Mouse (Mus musculus): Measurements from ENCODE around the gene Slc35f3. TPM values are rescaled to one million over a fixed set of nuclear protein-coding genes. Genes with fewer than 3 reads are reported as not detected.

The Slc35f3 gene
- polyA plus RNA-seq, 1 experiment from 2014 or later, result 0.14 TPM

DNA sequence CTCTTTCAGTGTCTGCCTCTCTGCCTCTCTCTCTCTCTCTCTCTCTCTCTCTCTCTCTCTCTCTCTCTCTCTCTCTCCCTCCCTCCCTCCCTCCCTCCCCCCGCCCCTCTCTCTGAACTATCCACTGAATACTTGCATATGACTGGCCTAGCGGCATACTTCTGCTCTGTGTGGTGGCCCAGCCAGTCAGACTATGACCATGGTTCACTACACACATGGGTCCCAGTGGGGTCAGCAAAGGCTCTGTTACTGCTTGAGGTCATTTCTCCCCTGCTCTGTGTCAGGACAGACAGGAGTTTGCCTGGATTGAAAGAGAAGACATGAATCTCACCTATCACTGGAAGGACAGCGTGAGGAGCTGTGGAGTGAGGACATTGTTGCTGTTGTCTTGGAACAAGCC lies 40.5 kb downstream of the Slc35f3 start:
- H3K9ac ChIP-seq (replicated peaks; ENCODE audit: low read length), result no peak overlapping the region
- no peaks in the 10 kb centered on the region for H3K27me3 ChIP-seq (ENCODE audit: control insufficient read depth, insufficient read depth, low read length)
- 83% methylated on average over 3 of the region's 3 CpGs for WGBS
- no peaks in the 10 kb centered on the region for H3K4me1 ChIP-seq (ENCODE audit: control insufficient read depth, insufficient read depth, low read length)
- no peak overlapping the region for H3K27ac ChIP-seq (replicated peaks; ENCODE audit: low read depth, low read length)
- ATAC-seq (replicated peaks; ENCODE audit: insufficient number of reproducible peaks, low FRiP score, low TSS enrichment, low read depth), result no peak
- no peaks in the 10 kb centered on the region for H3K36me3 ChIP-seq (replicated peaks; ENCODE audit: control insufficient read depth, insufficient read depth, low read depth, low read length)
- H3K4me2 ChIP-seq (ENCODE audit: low read depth, low read length), result no peak overlapping the region
- H3K9me3 ChIP-seq (replicated peaks; ENCODE audit: control insufficient read depth, low read length), result no peaks in the 10 kb centered on the region
- no peak overlapping the region for H3K4me3 ChIP-seq (ENCODE audit: low read depth, low read length)
- DNase-seq (ENCODE audit: low spot score), result no peak

DNA sequence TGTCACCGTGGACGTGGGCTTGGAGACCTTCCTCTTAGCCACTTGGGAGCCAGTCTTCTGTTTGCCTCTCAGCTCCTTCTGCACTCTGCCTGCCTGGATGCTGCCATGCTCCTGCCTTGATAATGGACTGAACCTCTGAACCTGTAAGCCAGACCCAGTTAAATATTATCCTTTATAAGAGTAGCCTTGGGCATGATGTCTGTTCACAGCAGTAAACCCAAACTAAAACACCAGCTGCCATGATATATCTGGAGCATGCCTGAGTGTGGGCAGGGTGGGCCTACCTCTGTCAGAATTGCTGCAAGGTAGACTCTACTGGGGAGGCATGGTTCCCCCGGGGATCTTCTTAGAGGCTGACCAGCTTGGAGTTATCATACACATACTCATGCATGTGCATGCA lies 41.0 kb downstream of the Slc35f3 start:
- Histone ChIP-seq H3K36me3 (replicated peaks; ENCODE audit: control insufficient read depth, insufficient read depth, low read depth, low read length) (no peaks in the 10 kb centered on the region), H3K4me3 (ENCODE audit: low read depth, low read length) (no peak overlapping the region), H3K4me1 (ENCODE audit: control insufficient read depth, insufficient read depth, low read length) (no peaks in the 10 kb centered on the region), H3K27ac (replicated peaks; ENCODE audit: low read depth, low read length) (no peak overlapping the region), H3K27me3 (ENCODE audit: control insufficient read depth, insufficient read depth, low read length) (no peaks in the 10 kb centered on the region), H3K9ac (replicated peaks; ENCODE audit: low read length) (no peak overlapping the region), H3K9me3 (replicated peaks; ENCODE audit: control insufficient read depth, low read length) (no peaks in the 10 kb centered on the region), H3K4me2 (ENCODE audit: low read depth, low read length) (no peak overlapping the region)
- ATAC-seq (replicated peaks; ENCODE audit: insufficient number of reproducible peaks, low FRiP score, low TSS enrichment, low read depth) (no peak), DNase-seq (ENCODE audit: low spot score) (no peak)
- WGBS, result 88% methylated on average over 3 of the region's 3 CpGs

GRCm38 (mm10) chr8:126341200-126341599 lies 42.8 kb downstream of the Slc35f3 start:
- no peaks in the 10 kb centered on the region for H3K9me3 ChIP-seq (replicated peaks; ENCODE audit: control insufficient read depth, low read length)
- no peaks in the 10 kb centered on the region for H3K27me3 ChIP-seq (ENCODE audit: control insufficient read depth, insufficient read depth, low read length)
- no peak overlapping the region for H3K27ac ChIP-seq (replicated peaks; ENCODE audit: low read depth, low read length)
- 56% methylated on average over 1 of the region's 1 CpGs for WGBS
- DNase-seq (ENCODE audit: low spot score) (no peak), ATAC-seq (replicated peaks; ENCODE audit: insufficient number of reproducible peaks, low FRiP score, low TSS enrichment, low read depth) (no peak)
- H3K9ac ChIP-seq (replicated peaks; ENCODE audit: low read length), result no peak overlapping the region
- no peaks in the 10 kb centered on the region for H3K36me3 ChIP-seq (replicated peaks; ENCODE audit: control insufficient read depth, insufficient read depth, low read depth, low read length)
- no peaks in the 10 kb centered on the region for H3K4me1 ChIP-seq (ENCODE audit: control insufficient read depth, insufficient read depth, low read length)
- H3K4me3 ChIP-seq (ENCODE audit: low read depth, low read length), result no peak overlapping the region
- H3K4me2 ChIP-seq (ENCODE audit: low read depth, low read length), result no peak overlapping the region

GRCm38 (mm10) chr8:126343427-126343826 lies 45.1 kb downstream of the Slc35f3 start:
- no peak overlapping the region for H3K4me2 ChIP-seq (ENCODE audit: low read depth, low read length)
- H3K9ac ChIP-seq (replicated peaks; ENCODE audit: low read length), result no peak overlapping the region
- no peak for DNase-seq (ENCODE audit: low spot score)
- WGBS, result 83% methylated on average over 5 of the region's 5 CpGs
- no peaks in the 10 kb centered on the region for H3K4me1 ChIP-seq (ENCODE audit: control insufficient read depth, insufficient read depth, low read length)
- no peaks in the 10 kb centered on the region for H3K27me3 ChIP-seq (ENCODE audit: control insufficient read depth, insufficient read depth, low read length)
- no peak overlapping the region for H3K27ac ChIP-seq (replicated peaks; ENCODE audit: low read depth, low read length)
- no peak for ATAC-seq (replicated peaks; ENCODE audit: insufficient number of reproducible peaks, low FRiP score, low TSS enrichment, low read depth)
- H3K36me3 ChIP-seq (replicated peaks; ENCODE audit: control insufficient read depth, insufficient read depth, low read depth, low read length), result no peaks in the 10 kb centered on the region
- no peak overlapping the region for H3K4me3 ChIP-seq (ENCODE audit: low read depth, low read length)
- H3K9me3 ChIP-seq (replicated peaks; ENCODE audit: control insufficient read depth, low read length), result no peaks in the 10 kb centered on the region

GRCm38 (mm10) chr8:126345100-126345499 lies 46.7 kb downstream of the Slc35f3 start:
- Histone ChIP-seq H3K9me3 (replicated peaks; ENCODE audit: control insufficient read depth, low read length) (no peaks in the 10 kb centered on the region), H3K4me3 (ENCODE audit: low read depth, low read length) (no peak overlapping the region), H3K4me1 (ENCODE audit: control insufficient read depth, insufficient read depth, low read length) (no peaks in the 10 kb centered on the region), H3K36me3 (replicated peaks; ENCODE audit: control insufficient read depth, insufficient read depth, low read depth, low read length) (no peaks in the 10 kb centered on the region), H3K4me2 (ENCODE audit: low read depth, low read length) (no peak overlapping the region), H3K27ac (replicated peaks; ENCODE audit: low read depth, low read length) (no peak overlapping the region), H3K9ac (replicated peaks; ENCODE audit: low read length) (no peak overlapping the region), H3K27me3 (ENCODE audit: control insufficient read depth, insufficient read depth, low read length) (no peaks in the 10 kb centered on the region)
- ATAC-seq (replicated peaks; ENCODE audit: insufficient number of reproducible peaks, low FRiP score, low TSS enrichment, low read depth) (no peak), DNase-seq (ENCODE audit: low spot score) (no peak)
- WGBS, result 46% methylated on average over 4 of the region's 4 CpGs

DNA sequence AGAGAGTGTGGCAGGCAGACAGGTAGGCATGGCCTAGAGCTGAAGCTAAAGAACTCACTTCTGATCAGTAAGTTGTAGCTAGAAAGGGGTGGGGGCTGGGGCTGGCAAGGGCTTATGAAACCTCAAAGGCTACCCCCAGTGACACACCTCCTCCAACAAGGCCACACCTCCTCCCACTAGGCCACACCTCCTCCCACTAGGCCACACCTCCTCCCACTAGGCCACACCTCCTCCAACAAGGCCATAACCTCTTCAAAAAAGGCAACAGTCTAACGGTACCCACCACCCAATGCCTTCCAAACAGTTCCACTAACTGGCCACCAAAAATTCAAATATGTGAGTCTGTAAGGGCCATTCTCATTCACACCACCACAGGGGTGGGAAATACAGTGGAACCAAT lies 54.9 kb downstream of the Slc35f3 start:
- WGBS, result 83% methylated on average over 1 of the region's 1 CpGs
- no peak for ATAC-seq (replicated peaks; ENCODE audit: insufficient number of reproducible peaks, low FRiP score, low TSS enrichment, low read depth)

DNA sequence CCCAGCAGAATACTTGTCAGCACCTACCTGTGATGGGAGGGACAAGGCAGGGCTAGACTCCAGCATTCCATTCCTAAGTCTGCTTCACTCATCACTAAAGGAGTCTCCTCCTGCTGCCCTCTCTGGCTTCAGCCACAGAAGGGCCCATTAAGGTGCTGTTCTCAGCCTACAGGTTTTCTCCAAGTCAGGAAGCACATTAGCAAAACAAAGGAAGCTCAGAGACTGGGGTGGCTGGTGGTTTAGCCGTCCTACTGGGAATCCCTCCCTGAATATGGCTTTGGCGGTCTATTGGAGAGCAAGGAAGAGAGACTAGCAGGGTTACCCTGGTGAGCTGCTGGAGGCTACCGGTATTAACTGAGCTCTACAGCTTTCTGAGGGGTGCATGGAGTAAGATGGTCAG lies 59.6 kb downstream of the Slc35f3 start:
- Histone ChIP-seq H3K4me3 (ENCODE audit: low read depth, low read length) (no peak overlapping the region), H3K27ac (replicated peaks; ENCODE audit: low read depth, low read length) (no peak overlapping the region), H3K4me2 (ENCODE audit: low read depth, low read length) (no peak overlapping the region), H3K9me3 (replicated peaks; ENCODE audit: control insufficient read depth, low read length) (no peaks in the 10 kb centered on the region), H3K4me1 (ENCODE audit: control insufficient read depth, insufficient read depth, low read length) (no peaks in the 10 kb centered on the region), H3K36me3 (replicated peaks; ENCODE audit: control insufficient read depth, insufficient read depth, low read depth, low read length) (no peaks in the 10 kb centered on the region), H3K27me3 (ENCODE audit: control insufficient read depth, insufficient read depth, low read length) (no peaks in the 10 kb centered on the region), H3K9ac (replicated peaks; ENCODE audit: low read length) (no peak overlapping the region)
- ATAC-seq (replicated peaks; ENCODE audit: insufficient number of reproducible peaks, low FRiP score, low TSS enrichment, low read depth), result no peak
- no peak for DNase-seq (ENCODE audit: low spot score)
- 25% methylated on average over 3 of the region's 3 CpGs for WGBS

More for the DNA sequence above, 54.9 kb downstream of the Slc35f3 start:
- Histone ChIP-seq H3K36me3 (replicated peaks; ENCODE audit: control insufficient read depth, insufficient read depth, low read depth, low read length) (no peaks in the 10 kb centered on the region), H3K9me3 (replicated peaks; ENCODE audit: control insufficient read depth, low read length) (no peaks in the 10 kb centered on the region), H3K9ac (replicated peaks; ENCODE audit: low read length) (no peak overlapping the region), H3K27ac (replicated peaks; ENCODE audit: low read depth, low read length) (no peak overlapping the region), H3K4me3 (ENCODE audit: low read depth, low read length) (no peak overlapping the region), H3K4me2 (ENCODE audit: low read depth, low read length) (no peak overlapping the region), H3K4me1 (ENCODE audit: control insufficient read depth, insufficient read depth, low read length) (no peaks in the 10 kb centered on the region), H3K27me3 (ENCODE audit: control insufficient read depth, insufficient read depth, low read length) (no peaks in the 10 kb centered on the region)
- no peak for DNase-seq (ENCODE audit: low spot score)

DNA sequence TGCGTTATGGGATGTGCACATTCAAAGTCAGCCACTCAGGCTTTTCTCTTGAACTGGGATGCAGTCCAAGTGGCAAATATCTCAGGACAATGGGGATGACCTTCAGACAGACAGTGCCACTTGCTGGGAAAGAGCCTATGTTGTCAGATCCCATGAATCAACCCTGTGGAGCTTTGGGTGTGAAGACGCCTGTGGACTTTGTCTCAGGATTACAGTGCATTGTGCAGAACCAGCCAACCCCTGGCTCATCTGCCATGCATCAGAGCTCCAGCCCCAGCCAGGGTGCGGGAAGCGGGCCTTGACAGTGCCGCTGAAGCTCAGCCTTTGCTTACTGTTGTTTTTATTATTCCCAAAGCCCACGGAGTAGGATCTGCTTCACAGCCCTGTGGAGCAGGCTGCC lies 60.9 kb downstream of the Slc35f3 start:
- Histone ChIP-seq H3K4me2 (ENCODE audit: low read depth, low read length) (no peak overlapping the region), H3K9me3 (replicated peaks; ENCODE audit: control insufficient read depth, low read length) (no peaks in the 10 kb centered on the region), H3K27me3 (ENCODE audit: control insufficient read depth, insufficient read depth, low read length) (no peaks in the 10 kb centered on the region), H3K27ac (replicated peaks; ENCODE audit: low read depth, low read length) (no peak overlapping the region), H3K4me1 (ENCODE audit: control insufficient read depth, insufficient read depth, low read length) (no peaks in the 10 kb centered on the region), H3K4me3 (ENCODE audit: low read depth, low read length) (no peak overlapping the region), H3K36me3 (replicated peaks; ENCODE audit: control insufficient read depth, insufficient read depth, low read depth, low read length) (no peaks in the 10 kb centered on the region), H3K9ac (replicated peaks; ENCODE audit: low read length) (no peak overlapping the region)
- DNase-seq (ENCODE audit: low spot score) (no peak), ATAC-seq (replicated peaks; ENCODE audit: insufficient number of reproducible peaks, low FRiP score, low TSS enrichment, low read depth) (no peak)
- WGBS, result 71% methylated on average over 6 of the region's 6 CpGs
